Mouse (Mus musculus) liver, embryonic 14.5 days (tissue): Measurements from ENCODE around the gene Sprr2a2.

ENCODE experiments used
- CTCF ChIP-seq: IDR thresholded peaks from 2 replicates; pipeline ENCODE4 v1.5.1; 2016; ENCODE audit warnings: antibody characterized with exemption, low read depth, control low read depth
- EP300 ChIP-seq: IDR thresholded peaks from 2 replicates; pipeline ENCODE4 v1.6.1; 2016; ENCODE audit warnings: antibody characterized with exemption, low read depth

GRCm38 (mm10) chr3:92169847-92170246, 45.9 kb upstream of the Sprr2a2 start:
- TF ChIP-seq CTCF (no peak), EP300 (no peak)
